Mouse (Mus musculus): ENCODE results near the gene Rbm39. TPM values are rescaled to one million over a fixed set of nuclear protein-coding genes. Genes with fewer than 3 reads are reported as not detected.

Rbm39 gene
- polyA plus RNA-seq, 1 experiment from 2014 or later, result 514 TPM

GRCm38 (mm10) chr2:156199944-156200343, 19.9 kb upstream of the Rbm39 start:
- Histone ChIP-seq H3K4me1 (replicated peaks; ENCODE audit: control insufficient read depth, insufficient read depth, low read length) (peaks cover 18% of the 10 kb centered on the region), H3K36me3 (ENCODE audit: control insufficient read depth, insufficient read depth, low read length) (peaks cover 4% of the 10 kb centered on the region; the same call in 1 of the 2 replicates), H3K4me3 (ENCODE audit: low read depth, low read length) (no peak overlapping the region), H3K27me3 (replicated peaks; ENCODE audit: control insufficient read depth, insufficient read depth, low read length) (no peaks in the 10 kb centered on the region), H3K27ac (ENCODE audit: low read depth, low read length) (no peak overlapping the region), H3K9me3 (ENCODE audit: control insufficient read depth, low read length) (no peaks in the 10 kb centered on the region), H3K4me2 (no peak overlapping the region), H3K9ac (ENCODE audit: low read depth, low read length) (no peak overlapping the region)
- 77% methylated on average over 3 of the region's 3 CpGs for WGBS
- no peak for ATAC-seq (replicated peaks; ENCODE audit: low FRiP score)
- no peak for DNase-seq (ENCODE audit: low spot score)

DNA sequence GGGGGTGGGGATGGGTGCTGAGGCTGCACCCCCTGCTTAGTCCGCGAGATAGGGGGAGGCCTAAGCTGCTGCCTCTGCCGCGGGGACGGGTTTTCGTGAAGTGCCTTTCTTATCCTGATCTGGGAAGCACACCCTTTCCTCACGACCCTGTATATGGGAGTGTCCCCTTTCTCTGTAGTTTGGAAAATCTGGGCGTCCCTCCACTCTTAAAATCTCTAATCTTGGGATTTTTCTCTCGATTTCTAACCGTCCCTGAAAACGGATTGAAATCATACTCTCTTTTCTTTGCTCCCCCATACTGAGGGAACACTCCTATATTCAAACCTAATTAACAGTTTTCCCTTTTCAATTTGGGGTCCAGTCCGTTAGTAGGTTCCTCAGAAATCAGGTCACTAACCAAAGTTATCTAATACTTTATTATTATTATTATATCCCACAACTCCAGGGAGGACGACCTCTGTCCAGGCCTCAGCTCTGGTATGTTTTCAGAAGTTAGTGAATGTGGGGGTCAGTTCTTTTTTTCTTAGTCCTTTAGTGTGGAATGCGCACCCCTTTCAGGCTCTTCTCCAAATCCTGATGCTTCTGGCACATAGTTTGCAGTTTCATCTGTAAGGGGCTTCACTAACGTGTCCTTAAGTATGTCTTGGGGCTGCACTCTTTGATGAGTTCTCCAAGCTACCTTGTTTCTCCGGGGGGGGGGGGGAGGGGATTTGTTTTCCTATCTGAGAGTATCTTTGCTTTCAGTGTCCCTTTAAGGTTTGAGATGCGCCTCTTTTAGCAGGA, 17.3 kb upstream of the Rbm39 start:
- no peaks in the 10 kb centered on the region for H3K9me3 ChIP-seq (ENCODE audit: control insufficient read depth, low read length)
- ATAC-seq (replicated peaks; ENCODE audit: low FRiP score) (no peak), DNase-seq (ENCODE audit: low spot score) (no peak)

DNA sequence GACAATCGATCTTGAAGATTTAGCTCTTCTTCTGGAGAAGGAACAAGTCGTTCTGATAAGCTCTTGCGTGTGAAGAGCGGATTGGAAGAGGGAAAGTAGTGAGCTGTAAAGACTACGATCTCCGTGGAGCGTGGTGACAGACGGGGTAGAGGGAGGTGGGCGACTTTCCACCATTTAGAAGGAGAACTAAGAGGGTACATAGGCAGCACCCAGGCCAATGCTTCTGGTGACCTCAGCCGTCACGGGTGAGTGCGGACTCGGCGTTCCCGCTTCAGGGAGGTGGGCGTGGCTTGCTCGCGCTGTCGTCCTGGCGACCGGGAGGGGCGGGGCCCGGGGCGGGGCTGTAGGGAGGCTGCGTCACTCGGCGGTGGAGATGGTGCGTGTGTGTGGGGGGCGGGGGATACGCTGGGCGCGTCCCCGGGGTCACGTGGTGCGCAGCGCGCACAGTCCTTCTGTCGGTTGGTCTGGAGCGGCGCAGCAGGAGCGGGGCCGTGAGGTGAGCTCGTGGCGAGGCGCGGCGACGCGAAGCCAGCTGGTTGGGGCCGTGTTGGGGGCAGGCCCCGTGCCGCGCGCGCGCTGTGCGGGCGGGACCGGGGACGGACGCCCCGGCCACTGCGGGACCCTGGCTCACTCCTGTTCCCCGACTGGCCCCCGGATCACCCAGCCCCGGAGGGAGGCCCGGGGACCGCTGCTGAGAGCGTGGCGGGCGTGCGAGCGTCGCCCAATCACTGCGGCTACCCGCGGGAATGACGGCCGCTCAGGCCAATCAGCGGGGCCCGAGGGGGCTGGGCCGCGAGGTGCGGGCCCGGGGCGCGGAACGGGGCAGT, 16.5 kb upstream of the Rbm39 start, which contains the start of gene Phf20:
Gene Phf20 (plus strand): TSS at position 165 of the 827 bp plus-strand sequence.
- ATAC-seq (replicated peaks; ENCODE audit: low FRiP score) (peak; percentile 96), DNase-seq (ENCODE audit: low spot score) (peak; percentile 100)
- Histone ChIP-seq H3K27me3 (replicated peaks; ENCODE audit: control insufficient read depth, insufficient read depth, low read length) (no peaks in the 10 kb centered on the region), H3K9me3 (ENCODE audit: control insufficient read depth, low read length) (no peaks in the 10 kb centered on the region), H3K36me3 (ENCODE audit: control insufficient read depth, insufficient read depth, low read length) (no peaks in the 10 kb centered on the region), H3K27ac (ENCODE audit: low read depth, low read length) (peak within 1 kb of the TSS; percentile 77), H3K4me2 (peak within 1 kb of the TSS; percentile 78), H3K4me3 (ENCODE audit: low read depth, low read length) (peak within 1 kb of the TSS; percentile 68), H3K4me1 (replicated peaks; ENCODE audit: control insufficient read depth, insufficient read depth, low read length) (peaks cover 18% of the 10 kb centered on the region), H3K9ac (ENCODE audit: low read depth, low read length) (peak within 1 kb of the TSS; percentile 90)
- under 1% methylated on average over 67 of the region's 88 CpGs for WGBS

More for the DNA sequence above, 17.3 kb upstream of the Rbm39 start:
- Histone ChIP-seq H3K27ac (ENCODE audit: low read depth, low read length) (peak overlapping the region; percentile 77), H3K9ac (ENCODE audit: low read depth, low read length) (peak overlapping the region; percentile 90), H3K27me3 (replicated peaks; ENCODE audit: control insufficient read depth, insufficient read depth, low read length) (no peaks in the 10 kb centered on the region), H3K36me3 (ENCODE audit: control insufficient read depth, insufficient read depth, low read length) (no peaks in the 10 kb centered on the region), H3K4me3 (ENCODE audit: low read depth, low read length) (peak overlapping the region; percentile 68), H3K4me2 (peak overlapping the region; percentile 78), H3K4me1 (replicated peaks; ENCODE audit: control insufficient read depth, insufficient read depth, low read length) (peaks cover 18% of the 10 kb centered on the region)
- WGBS, result 5% methylated on average over 17 of the region's 17 CpGs

DNA sequence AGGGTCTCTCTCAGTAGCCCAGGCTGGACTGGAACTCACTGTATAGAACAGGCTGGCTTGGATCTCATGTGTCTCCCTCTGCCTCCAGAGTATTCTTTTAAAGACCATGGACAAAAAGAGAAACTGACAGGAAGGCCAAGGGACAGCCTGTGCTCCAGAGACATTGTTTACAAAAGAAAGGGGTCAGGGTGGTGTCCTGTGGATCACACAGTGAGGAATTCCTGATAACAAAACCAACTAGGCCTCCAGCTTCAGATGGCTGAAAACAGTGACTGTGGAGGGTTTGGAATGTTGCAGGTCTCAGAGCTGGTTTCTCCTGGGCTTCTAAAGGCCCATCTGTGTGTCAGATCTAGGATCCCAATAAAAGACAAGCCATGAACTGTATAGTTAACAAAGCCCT, 14.5 kb upstream of the Rbm39 start:
- no peak for DNase-seq (ENCODE audit: low spot score)
- ATAC-seq (replicated peaks; ENCODE audit: low FRiP score), result no peak
- Histone ChIP-seq H3K4me2 (no peak overlapping the region), H3K27me3 (replicated peaks; ENCODE audit: control insufficient read depth, insufficient read depth, low read length) (no peaks in the 10 kb centered on the region), H3K27ac (ENCODE audit: low read depth, low read length) (peak overlapping the region; percentile 11; the same call in 1 of the 2 replicates), H3K36me3 (ENCODE audit: control insufficient read depth, insufficient read depth, low read length) (no peaks in the 10 kb centered on the region), H3K9ac (ENCODE audit: low read depth, low read length) (no peak overlapping the region), H3K4me1 (replicated peaks; ENCODE audit: control insufficient read depth, insufficient read depth, low read length) (peaks cover 18% of the 10 kb centered on the region), H3K4me3 (ENCODE audit: low read depth, low read length) (no peak overlapping the region), H3K9me3 (ENCODE audit: control insufficient read depth, low read length) (no peaks in the 10 kb centered on the region)

DNA sequence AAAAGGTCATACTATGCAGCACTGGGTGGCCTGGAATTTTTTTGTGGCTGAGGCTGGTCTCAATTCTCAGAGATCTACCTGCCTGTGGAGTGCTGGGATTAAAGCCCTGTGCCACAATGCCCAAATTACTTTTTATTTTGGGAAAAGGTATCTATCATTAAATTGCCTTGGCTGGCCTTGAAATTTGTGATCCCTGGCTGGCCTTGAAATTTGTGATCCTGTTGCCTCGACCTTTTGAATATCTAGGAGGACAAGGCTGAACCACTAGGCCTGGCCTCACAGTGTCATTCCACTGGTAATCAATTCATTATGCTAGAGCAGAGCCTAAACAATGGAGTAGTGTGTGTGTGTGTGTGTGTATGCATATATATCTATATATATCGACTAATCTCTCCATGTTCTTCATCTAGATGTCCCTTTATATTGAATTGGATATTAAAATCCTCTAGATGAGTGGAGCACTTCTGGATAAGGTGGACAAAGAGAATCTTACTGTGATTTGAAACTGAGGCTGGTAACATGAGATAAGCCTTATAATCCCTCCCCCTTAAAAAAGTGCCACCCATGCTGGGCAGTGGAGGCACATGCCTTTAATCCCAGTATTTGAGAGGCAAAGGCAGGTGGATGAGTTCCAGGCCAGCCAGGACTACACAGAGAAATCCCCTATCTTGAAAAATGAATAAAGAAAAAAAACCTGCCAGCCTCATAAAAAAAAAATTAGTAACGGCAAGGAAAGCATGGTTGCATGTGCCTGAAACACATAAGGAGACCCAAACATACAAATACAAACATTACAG, 13.2 kb upstream of the Rbm39 start:
- no peaks in the 10 kb centered on the region for H3K9me3 ChIP-seq (ENCODE audit: control insufficient read depth, low read length)
- H3K27ac ChIP-seq (ENCODE audit: low read depth, low read length), result no peak overlapping the region
- no peak overlapping the region for H3K4me2 ChIP-seq
- DNase-seq (ENCODE audit: low spot score) (no peak), ATAC-seq (replicated peaks; ENCODE audit: low FRiP score) (no peak)
- no peaks in the 10 kb centered on the region for H3K27me3 ChIP-seq (replicated peaks; ENCODE audit: control insufficient read depth, insufficient read depth, low read length)
- H3K9ac ChIP-seq (ENCODE audit: low read depth, low read length), result no peak overlapping the region
- WGBS, result 82% methylated on average over 3 of the region's 3 CpGs
- no peak overlapping the region for H3K4me3 ChIP-seq (ENCODE audit: low read depth, low read length)
- no peaks in the 10 kb centered on the region for H3K36me3 ChIP-seq (ENCODE audit: control insufficient read depth, insufficient read depth, low read length)
- H3K4me1 ChIP-seq (replicated peaks; ENCODE audit: control insufficient read depth, insufficient read depth, low read length), result peaks cover 13% of the 10 kb centered on the region

- no peaks in the 10 kb centered on the region for H3K27me3 ChIP-seq (replicated peaks; ENCODE audit: control insufficient read depth, insufficient read depth, low read length)
Observed at GRCm38 (mm10) chr2:156192068-156192467, 12.0 kb upstream of the Rbm39 start.

DNA sequence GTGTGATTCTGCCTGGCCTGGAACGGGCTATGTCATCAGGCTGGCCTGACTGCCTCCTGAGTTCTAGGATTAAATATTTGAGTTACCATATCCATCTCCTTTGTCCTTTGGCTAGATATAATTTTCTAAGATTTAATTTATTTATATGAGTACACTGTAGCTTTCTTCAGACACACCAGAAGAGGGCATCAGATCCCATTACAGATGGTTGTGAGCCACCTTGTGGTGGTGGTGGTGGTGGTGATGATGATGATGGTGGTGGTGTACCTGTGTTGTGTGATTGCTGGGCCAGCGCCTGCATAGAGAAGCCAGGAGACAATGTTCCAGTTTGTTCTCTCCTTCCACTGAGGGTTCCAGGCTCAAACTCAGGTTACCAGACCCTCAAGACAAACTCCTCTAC, 11.5 kb upstream of the Rbm39 start:
- Histone ChIP-seq H3K36me3 (ENCODE audit: control insufficient read depth, insufficient read depth, low read length) (no peaks in the 10 kb centered on the region), H3K9ac (ENCODE audit: low read depth, low read length) (no peak overlapping the region), H3K4me2 (no peak overlapping the region), H3K4me3 (ENCODE audit: low read depth, low read length) (no peak overlapping the region), H3K9me3 (ENCODE audit: control insufficient read depth, low read length) (no peaks in the 10 kb centered on the region), H3K27ac (ENCODE audit: low read depth, low read length) (no peak overlapping the region), H3K4me1 (replicated peaks; ENCODE audit: control insufficient read depth, insufficient read depth, low read length) (peaks cover 5% of the 10 kb centered on the region), H3K27me3 (replicated peaks; ENCODE audit: control insufficient read depth, insufficient read depth, low read length) (no peaks in the 10 kb centered on the region)
- no peak for ATAC-seq (replicated peaks; ENCODE audit: low FRiP score)
- no peak for DNase-seq (ENCODE audit: low spot score)
- 94% methylated on average over 2 of the region's 2 CpGs for WGBS

More at GRCm38 (mm10) chr2:156192068-156192467, 12.0 kb upstream of the Rbm39 start:
- Histone ChIP-seq H3K4me2 (no peak overlapping the region), H3K36me3 (ENCODE audit: control insufficient read depth, insufficient read depth, low read length) (no peaks in the 10 kb centered on the region), H3K4me3 (ENCODE audit: low read depth, low read length) (no peak overlapping the region), H3K27ac (ENCODE audit: low read depth, low read length) (no peak overlapping the region), H3K4me1 (replicated peaks; ENCODE audit: control insufficient read depth, insufficient read depth, low read length) (peaks cover 5% of the 10 kb centered on the region), H3K9ac (ENCODE audit: low read depth, low read length) (no peak overlapping the region), H3K9me3 (ENCODE audit: control insufficient read depth, low read length) (no peaks in the 10 kb centered on the region)
- DNase-seq (ENCODE audit: low spot score) (no peak), ATAC-seq (replicated peaks; ENCODE audit: low FRiP score) (no peak)
- 80% methylated on average over 2 of the region's 2 CpGs for WGBS

Data from liver, embryonic 11.5 days (tissue).